Mouse (Mus musculus): ENCODE data around the gene Ooep.
A peak's percentile ranks its signal among the peaks of the same experiment; 100 is the strongest.
"Not testable (repeated sequence)": the region's sequence is repeated elsewhere in the genome, so short reads cannot be mapped to it uniquely, and the experiment has no call there.

Ooep gene

DNA sequence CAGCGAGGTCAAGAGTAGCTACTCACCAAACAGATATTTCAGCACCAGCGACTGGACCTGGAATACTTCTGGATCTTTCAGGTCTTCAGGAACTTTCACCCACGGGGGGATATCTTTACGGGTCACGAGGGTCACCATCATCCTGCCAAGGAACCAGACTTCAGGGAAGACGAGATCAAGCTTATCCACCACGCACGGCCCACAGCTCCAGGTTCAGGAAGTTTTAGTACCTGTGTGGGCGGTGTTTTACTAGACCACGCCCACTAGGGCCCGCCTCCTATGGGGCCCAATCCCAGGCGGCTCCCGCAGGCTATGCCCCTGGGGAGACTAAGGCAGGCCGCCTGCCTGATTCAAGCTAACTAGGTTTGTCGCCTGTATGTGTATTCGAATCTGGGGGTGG, 10.6 kb downstream of the Ooep start, which contains the start of gene Dppa5a:
Gene Dppa5a (minus strand): TSS at position 219 of the 400 bp plus-strand sequence.
- DNase-seq (ENCODE audit: low read depth, low spot score): not testable (repeated sequence)

DNA sequence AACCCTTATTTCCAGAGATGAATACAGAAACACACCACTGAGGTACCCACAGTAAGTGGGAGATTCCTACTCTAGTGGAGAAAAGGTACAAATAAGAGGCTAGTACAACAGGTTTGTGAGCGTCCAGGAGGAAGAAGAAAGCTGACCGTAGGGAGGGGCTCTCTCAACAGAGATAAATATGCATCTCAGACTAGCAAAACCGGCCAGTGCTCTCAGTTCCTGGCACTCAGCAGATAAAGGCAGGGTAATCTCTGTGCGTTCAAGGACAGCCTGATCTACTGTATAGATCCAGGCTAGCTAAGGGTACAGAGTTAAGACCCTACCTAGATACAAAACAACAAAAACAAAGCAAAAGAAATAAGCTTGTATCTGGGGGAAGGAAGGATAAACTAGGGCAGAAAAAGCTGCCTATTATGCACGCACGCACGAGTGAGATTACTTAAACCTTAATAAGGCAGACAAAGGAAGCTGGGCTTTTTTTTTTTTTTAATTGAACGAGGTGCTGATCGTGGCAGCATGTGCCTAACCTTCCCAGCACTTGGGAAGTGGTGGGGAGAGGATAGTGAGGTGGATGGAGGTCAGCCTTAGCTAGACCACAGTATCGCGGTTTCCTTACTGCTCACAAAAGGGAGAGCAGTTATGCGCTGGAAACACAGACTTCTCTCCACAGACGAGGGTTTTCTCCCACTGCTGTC, 12.5 kb downstream of the Ooep start:
- no peak for DNase-seq (ENCODE audit: low read depth, low spot score)

DNA sequence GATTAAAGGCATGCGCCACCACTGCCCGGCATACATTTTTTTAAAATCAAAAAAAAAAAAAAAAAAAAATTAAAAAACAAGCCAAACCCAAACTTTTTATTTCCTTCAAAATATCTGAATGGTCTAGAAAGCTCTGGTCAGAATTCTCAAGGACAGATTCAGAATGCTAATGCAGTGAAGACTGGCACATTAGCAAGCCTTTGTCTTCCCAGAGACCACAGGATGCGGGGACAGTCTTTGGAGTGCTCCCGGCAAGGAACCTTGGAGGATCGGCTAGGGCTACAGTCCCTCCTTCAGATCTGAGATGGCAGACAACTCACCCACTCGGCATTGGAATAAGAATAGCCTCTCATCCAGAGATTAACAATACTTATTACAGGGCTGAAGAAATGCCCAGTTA, 13.8 kb downstream of the Ooep start:
- no peak for DNase-seq (ENCODE audit: low read depth, low spot score)

- no peak for DNase-seq (ENCODE audit: low read depth, low spot score)
Measured at GRCm38 (mm10) chr9:78363374-78363773, 15.2 kb downstream of the Ooep start.

DNA sequence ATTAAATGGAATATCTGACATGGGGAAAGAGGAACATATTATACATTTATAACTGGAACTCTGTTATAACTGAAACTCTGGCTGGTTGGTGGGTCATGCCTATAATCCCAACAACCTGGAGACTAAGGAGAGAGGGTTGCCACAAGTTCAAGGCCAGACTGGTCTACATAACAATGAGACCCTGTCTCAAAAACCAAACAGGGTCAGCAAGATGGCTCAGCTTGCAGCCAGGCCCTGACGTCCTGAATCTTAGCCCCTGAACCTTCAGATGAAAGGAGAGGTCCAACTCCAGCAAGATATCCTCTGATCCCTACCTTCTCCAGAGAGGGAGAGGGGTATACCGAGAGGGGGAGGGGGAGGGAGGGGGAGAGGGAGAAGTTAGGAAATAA, 18.0 kb downstream of the Ooep start:
- DNase-seq (ENCODE audit: low read depth, low spot score): no peak

DNA sequence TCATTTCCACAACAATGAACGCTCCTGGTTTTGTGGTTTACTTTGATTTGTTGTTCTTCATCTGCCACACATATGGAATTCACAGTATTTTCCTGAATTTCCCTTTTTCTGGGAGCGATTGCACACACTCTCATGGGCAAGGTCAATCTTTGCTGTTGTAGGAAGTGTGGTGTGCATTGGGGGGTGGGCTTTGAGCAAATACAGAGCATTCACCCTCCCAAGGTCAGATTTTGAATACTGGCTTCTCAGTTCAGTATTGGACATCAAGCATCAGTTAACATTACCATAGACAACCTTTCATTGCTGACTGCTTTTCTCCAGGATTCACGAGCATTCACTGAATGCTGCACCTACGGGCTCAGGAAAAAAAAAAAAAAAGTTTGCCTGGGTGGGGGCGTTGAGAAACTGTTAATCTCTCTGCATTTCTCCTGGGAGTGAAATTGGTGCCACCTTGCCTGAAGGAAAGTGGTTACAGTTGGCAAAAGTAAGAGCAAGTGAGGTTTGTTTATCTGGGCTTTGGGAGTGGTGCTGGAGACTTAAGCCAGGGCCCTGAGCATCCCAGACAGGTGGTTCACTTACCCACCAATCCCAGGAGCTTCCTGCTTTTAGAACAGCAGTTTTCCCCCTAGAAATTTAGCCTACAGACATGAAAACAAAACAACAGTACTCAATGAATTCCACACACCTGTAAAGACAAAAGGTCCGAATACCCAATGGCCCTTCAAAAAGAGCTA, 18.6 kb downstream of the Ooep start:
- DNase-seq (ENCODE audit: low read depth, low spot score): no peak

GRCm38 (mm10) chr9:78358053-78358452, 20.5 kb downstream of the Ooep start:
- DNase-seq (ENCODE audit: low read depth, low spot score): peak; percentile 23

DNA sequence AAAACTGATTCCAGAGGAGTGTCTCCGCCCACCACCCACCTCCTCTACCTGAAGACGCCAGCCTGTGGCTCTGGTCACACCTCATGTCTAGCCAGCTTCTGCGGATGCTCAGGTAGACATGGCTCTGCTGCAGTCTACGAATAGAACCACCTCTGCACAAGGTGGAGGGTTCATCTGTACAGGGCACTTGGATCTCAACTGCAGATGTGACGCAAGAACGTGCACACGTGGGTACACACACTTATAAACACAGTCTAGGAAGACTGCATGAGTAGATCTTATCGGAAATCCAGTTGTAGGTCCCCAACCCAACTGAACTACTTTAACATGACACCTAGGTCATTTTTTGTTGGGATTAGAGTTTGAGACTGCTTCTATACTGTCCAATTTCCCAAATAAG, 22.9 kb downstream of the Ooep start, which contains the start of gene Gsta2:
Gene Gsta2 (minus strand): TSS at position 178 of the 400 bp plus-strand sequence.
- no peak for DNase-seq (ENCODE audit: low read depth, low spot score)

- no peak for DNase-seq (ENCODE audit: low read depth, low spot score)
Measured at GRCm38 (mm10) chr9:78354665-78355578, 23.6 kb downstream of the Ooep start.

DNA sequence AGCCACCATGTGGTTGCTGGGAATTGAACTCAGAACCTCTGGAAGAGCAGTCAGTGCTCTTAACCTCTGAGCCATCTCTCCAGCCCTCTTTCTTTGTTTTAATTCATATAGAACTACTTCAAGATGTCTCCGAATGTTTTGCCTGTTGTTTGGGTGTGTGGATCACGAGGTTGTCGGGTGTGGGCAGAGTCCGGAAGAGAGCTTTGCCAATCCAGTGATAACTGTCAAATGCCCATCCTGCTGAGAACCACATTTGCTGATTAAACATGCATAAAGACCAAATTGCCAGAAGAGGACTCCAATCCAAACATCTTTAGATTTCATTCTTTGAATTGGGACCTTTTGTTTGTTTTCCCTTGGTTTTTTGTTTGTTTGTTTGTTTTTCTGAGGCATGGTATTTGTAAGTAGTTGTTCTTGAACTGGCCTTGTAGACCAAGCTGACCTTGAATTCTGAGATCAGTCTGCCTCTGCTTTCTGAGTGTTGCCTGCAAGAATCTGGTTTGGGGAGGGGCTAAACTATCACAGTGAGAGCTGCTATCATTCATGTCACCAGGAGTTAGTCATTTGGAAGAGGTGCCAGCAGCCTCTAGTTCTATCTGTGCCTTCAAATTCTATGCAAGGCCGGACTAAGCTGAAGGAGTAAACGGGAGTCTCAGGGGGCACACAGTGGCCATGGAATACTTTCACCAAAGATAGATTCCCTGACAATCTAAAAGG, 26.9 kb downstream of the Ooep start:
- no peak for DNase-seq (ENCODE audit: low read depth, low spot score)

DNA sequence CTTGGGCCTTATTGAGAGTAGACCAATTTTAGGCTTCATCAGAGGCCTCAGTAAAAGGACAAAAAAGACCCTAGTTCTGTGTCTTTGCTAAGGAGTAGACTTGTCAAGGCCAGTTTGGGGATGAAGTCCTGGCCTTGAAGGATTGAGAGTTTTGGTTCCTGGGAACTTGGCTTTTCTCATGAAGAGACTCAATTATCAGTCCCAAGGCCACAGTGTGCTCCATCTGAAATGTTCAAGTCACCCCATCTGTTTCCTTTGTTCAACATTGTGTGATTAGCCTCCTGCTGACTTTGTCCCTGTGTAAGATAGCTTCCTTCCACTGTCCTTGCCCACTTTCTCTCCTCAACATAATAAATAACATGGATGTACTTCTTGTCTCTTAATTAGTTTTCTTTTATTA, 28.5 kb downstream of the Ooep start:
- DNase-seq (ENCODE audit: low read depth, low spot score): not testable (repeated sequence)

- DNase-seq (ENCODE audit: low read depth, low spot score): not testable (repeated sequence)
Measured at GRCm38 (mm10) chr9:78349141-78349540, 29.4 kb downstream of the Ooep start.

DNA sequence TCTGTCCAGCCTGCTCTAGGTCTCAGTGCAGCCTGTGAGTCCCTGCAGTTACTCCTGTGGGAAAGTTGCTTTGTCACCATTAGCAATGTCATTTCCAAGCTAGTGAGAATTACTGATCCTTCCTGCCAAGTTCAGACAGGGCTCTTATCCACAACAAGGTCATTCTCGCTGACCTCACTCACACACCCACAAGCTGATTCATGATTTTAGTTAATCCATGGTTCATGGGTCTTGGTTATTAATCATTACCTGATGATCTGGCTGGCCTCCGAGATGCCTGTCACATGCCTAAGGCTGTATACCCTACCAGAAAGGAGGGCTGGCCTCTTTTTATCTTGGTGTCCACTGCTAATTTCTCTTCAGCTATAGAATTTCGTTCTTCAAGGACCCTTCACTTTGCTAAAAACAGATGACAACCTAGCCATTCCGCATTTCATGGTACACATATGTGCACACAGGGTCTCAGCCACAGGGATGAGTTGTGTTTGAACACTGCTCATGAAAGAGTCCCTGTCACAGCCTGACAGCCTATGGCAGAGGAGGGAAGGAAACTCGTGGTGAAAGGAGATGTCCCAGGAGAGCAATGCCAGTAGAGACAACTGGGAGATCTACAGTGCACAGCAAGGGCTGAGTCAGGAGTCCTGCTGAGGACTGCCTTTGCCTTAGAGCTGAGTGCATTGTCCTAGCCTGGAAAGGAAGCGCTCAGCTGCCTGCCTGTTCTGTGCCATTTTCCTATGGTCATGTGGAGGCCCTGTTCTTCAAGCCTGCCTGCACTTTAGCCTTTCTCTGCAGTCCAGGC, 30.1 kb downstream of the Ooep start:
- DNase-seq (ENCODE audit: low read depth, low spot score): not testable (repeated sequence)

- no peak for DNase-seq (ENCODE audit: low read depth, low spot score)
Measured at GRCm38 (mm10) chr9:78347004-78347403, 31.5 kb downstream of the Ooep start.

- DNase-seq (ENCODE audit: low read depth, low spot score): not testable (repeated sequence)
Measured at GRCm38 (mm10) chr9:78345235-78345634, 33.3 kb downstream of the Ooep start.

DNA sequence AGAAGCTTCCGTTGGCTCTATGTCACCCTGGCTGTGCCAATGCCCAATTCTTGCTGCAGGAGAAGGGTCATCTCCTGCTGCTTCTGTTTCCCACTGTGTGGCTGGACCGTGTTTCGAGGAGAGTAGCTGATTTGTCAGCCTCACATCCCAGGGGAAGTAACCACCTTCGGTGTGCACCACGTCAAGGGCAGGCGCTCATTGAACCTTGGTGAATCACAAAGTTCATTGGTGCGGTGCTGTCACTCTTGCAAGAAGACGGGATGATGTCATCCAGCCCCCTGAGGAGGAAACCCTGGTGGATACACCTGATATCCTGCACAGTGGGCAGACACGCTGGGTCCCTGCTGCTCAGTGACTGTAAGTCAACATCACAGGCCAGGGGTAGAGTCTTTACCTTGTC, 35.5 kb downstream of the Ooep start:
- not testable (repeated sequence) for DNase-seq (ENCODE audit: low read depth, low spot score)

DNA sequence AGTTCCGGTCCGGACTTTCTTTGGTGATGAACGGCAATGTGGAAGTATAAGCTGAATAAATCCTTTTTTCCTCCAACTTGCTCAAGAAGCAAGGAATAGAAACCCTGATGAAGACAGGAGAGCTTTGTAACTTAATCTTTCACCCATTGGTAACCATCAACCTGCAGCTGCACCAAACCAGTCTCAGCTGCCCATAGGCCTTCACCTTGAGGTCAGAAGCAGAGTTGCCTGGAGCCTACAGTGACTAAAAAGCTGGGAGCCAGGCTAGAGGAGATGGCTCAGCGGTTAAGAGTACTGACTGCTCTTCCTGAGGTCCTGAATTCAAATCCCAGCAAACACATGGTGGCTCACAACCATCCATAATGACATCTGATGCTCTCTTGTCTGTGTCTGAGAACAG, 36.0 kb downstream of the Ooep start:
- DNase-seq (ENCODE audit: low read depth, low spot score): not testable (repeated sequence)

DNA sequence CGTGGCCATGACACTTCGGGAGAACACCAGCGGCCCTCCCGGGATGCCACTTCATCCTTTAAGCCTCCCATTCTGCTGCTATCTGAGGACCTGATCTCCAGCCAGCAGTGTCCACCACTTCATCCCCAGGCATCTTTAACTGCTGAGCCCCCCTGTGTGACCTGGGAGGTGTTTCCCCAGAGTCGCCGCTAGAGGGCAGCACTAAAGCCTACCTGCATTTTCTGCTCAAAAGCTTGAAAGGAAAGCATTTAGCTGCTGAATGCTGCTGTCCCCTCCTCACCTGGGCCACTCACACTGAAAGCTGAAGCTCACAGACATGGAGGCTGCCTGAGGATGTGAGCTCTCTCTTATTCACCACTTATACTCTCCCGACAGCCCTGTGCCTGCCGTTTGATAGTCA, 38.2 kb downstream of the Ooep start:
- not testable (repeated sequence) for DNase-seq (ENCODE audit: low read depth, low spot score)

DNA sequence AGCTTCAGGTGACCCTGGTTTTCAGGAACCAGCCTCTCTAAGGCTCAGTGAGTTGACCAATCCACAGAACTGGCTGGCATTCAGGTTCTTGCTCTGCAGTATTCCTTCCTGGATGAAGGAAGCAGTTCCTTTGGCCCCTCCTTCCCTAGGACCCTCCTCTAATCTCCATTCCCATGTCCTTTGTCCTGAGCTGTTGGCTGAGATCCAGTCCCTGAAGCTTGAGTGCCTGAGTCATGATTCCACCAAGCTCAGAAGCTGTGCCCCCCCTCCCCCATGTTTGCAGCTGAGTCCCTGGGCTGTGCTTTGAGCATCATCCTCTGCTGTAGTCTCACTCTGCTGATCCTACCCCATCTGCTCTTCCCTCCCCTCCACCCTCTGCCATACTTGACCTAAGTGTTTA, 41.5 kb downstream of the Ooep start:
- not testable (repeated sequence) for DNase-seq (ENCODE audit: low read depth, low spot score)

GRCm38 (mm10) chr9:78327289-78327688, 51.2 kb downstream of the Ooep start, which contains the start of gene Omt2b:
Omt2b (plus strand) TSS chr9:78327589.
- not testable (repeated sequence) for DNase-seq (ENCODE audit: low read depth, low spot score)
